Mouse (Mus musculus) stomach, postnatal 0 days (tissue): ENCODE data around the gene Gm26558.

Source experiments
- CTCF ChIP-seq: IDR thresholded peaks from 2 replicates; pipeline ENCODE4 v1.5.1; 2016; ENCODE audit warnings: antibody characterized with exemption, low read depth, mild to moderate bottlenecking, moderate library complexity
- EP300 ChIP-seq: optimal IDR thresholded peaks from 2 replicates; pipeline ENCODE3; 2016; ENCODE audit warnings: antibody characterized with exemption

- TF ChIP-seq CTCF, result no peak
- TF ChIP-seq EP300, result no peak
Observed at GRCm38 (mm10) chr2:70628397-70628796, 33.5 kb downstream of the Gm26558 start.
